Mouse (Mus musculus) MEL (cell line): ENCODE measurements around the gene Mrnip. TPM values are rescaled to one million over a fixed set of nuclear protein-coding genes. Genes with fewer than 3 reads are reported as not detected.
A peak's percentile ranks its signal among the peaks of the same experiment; 100 is the strongest.

Experiments used
- DNase-seq: peaks from one replicate; pipeline ENCODE4 v3.0.0; 2011; ENCODE audit warnings: low read depth, low spot score
- H3K27ac ChIP-seq: 2 replicates; pipeline ENCODE4 v1.5.1; 2012; ENCODE audit warnings: low read depth, mild to moderate bottlenecking, control low read depth, low read length, moderate library complexity; ENCODE audit not compliant: control insufficient read depth
- H3K27me3 ChIP-seq, 2 experiments: fragments of 150-350 bp in 1 of 2; sonication (generic) in 1 of 2; 2 replicates each; pipeline ENCODE4 v1.6.1; 2012; ENCODE audit warnings: low read length in 2 of 2, mild to moderate bottlenecking in 2 of 2, improper control_type of control experiment in 1 of 2, moderate library complexity in 1 of 2; ENCODE audit not compliant: insufficient read depth in 2 of 2, control insufficient read depth in 1 of 2
- H3K36me3 ChIP-seq, 2 experiments: 2 replicates each; pipeline ENCODE4 v1.6.1; 2012 to 2014; ENCODE audit warnings: low read length in 2 of 2, improper control_type of control experiment in 1 of 2, inconsistent platforms in 1 of 2, mild to moderate bottlenecking in 1 of 2; ENCODE audit not compliant: insufficient read depth in 2 of 2, control insufficient read depth in 1 of 2
- H3K4me1 ChIP-seq, 2 experiments: fragments of 150-350 bp in 1 of 2; sonication (generic) in 1 of 2; 2 replicates each; pipeline ENCODE4 v1.6.1; 2012; ENCODE audit warnings: low read length in 2 of 2, improper control_type of control experiment in 1 of 2, mild to moderate bottlenecking in 1 of 2; ENCODE audit not compliant: insufficient read depth in 2 of 2, control insufficient read depth in 1 of 2
- H3K4me3 ChIP-seq, 2 experiments: fragments of 150-350 bp in 1 of 2; sonication (generic) in 1 of 2; 2 replicates each; pipeline ENCODE4 v1.5.1; 2012; ENCODE audit warnings: low read depth in 2 of 2, low read length in 2 of 2, mild to moderate bottlenecking in 2 of 2, moderate library complexity in 2 of 2, control low read depth in 1 of 2, improper control_type of control experiment in 1 of 2; ENCODE audit not compliant: control insufficient read depth in 1 of 2, insufficient read depth in 1 of 2
- H3K79me2 ChIP-seq: 2 replicates; pipeline ENCODE4 v1.6.1; 2012; ENCODE audit warnings: mild to moderate bottlenecking, low read length, moderate library complexity; ENCODE audit not compliant: control insufficient read depth, poor library complexity, insufficient read depth
- H3K9ac ChIP-seq: 2 replicates; pipeline ENCODE4 v1.6.1; 2012; ENCODE audit warnings: low read depth, mild to moderate bottlenecking, control low read depth, low read length, moderate library complexity; ENCODE audit not compliant: control insufficient read depth, poor library complexity, severe bottlenecking
- H3K9me3 ChIP-seq: fragments of 150-350 bp; sonication (generic); replicated peaks from 2 replicates; pipeline ENCODE4 v1.6.1; 2012; ENCODE audit warnings: mild to moderate bottlenecking, low read length, improper control_type of control experiment, moderate library complexity; ENCODE audit not compliant: insufficient read depth
- CHD2 ChIP-seq: IDR thresholded peaks from 2 replicates; pipeline ENCODE4 v1.6.1; 2011; ENCODE audit warnings: low read length, improper control_type of control experiment
- CTCF ChIP-seq, 3 experiments: IDR thresholded peaks in 2 of 3; conservative IDR thresholded peaks in 1 of 3; 2 replicates each; pipeline ENCODE4 v1.5.1; 2011 to 2012; ENCODE audit warnings: low read length in 3 of 3, low read depth in 2 of 3, mild to moderate bottlenecking in 2 of 3, improper control_type of control experiment in 1 of 3, inconsistent platforms in 1 of 3, mixed read lengths in 1 of 3, moderate library complexity in 1 of 3; ENCODE audit not compliant: control insufficient read depth in 1 of 3, insufficient read depth in 1 of 3, poor library complexity in 1 of 3, severe bottlenecking in 1 of 3
- E2F4 ChIP-seq: IDR thresholded peaks from 2 replicates; pipeline ENCODE4 v1.6.1; 2011; ENCODE audit warnings: low read depth, low read length, improper control_type of control experiment, borderline replicate concordance
- EP300 ChIP-seq, 2 experiments: IDR thresholded peaks; 2 replicates each; pipeline ENCODE4 v1.6.1; 2011; ENCODE audit warnings: improper control_type of control experiment in 2 of 2, low read length in 2 of 2, low read depth in 1 of 2, mild to moderate bottlenecking in 1 of 2
- MAFK ChIP-seq: IDR thresholded peaks from 2 replicates; pipeline ENCODE4 v1.6.1; 2011; ENCODE audit warnings: low read depth, mild to moderate bottlenecking, low read length, improper control_type of control experiment, borderline replicate concordance
- MEF2A ChIP-seq: IDR thresholded peaks from 2 replicates; pipeline ENCODE4 v1.6.1; 2014; ENCODE audit warnings: low read depth, mild to moderate bottlenecking, inconsistent platforms, low read length, improper control_type of control experiment; ENCODE audit not compliant: poor library complexity, insufficient replicate concordance, severe bottlenecking; ENCODE audit errors: extremely low read depth
- NRF1 ChIP-seq: IDR thresholded peaks from 2 replicates; pipeline ENCODE4 v1.6.1; 2014; ENCODE audit warnings: low read depth, mild to moderate bottlenecking, inconsistent platforms, low read length, improper control_type of control experiment, moderate library complexity; ENCODE audit not compliant: poor library complexity, insufficient read depth, severe bottlenecking
- POLR2AphosphoS2 ChIP-seq: IDR thresholded peaks from 2 replicates; pipeline ENCODE4 v1.6.1; 2011; ENCODE audit warnings: low read length, improper control_type of control experiment
- POLR2AphosphoS5 ChIP-seq: IDR thresholded peaks from 2 replicates; pipeline ENCODE4 v1.6.1; 2012; ENCODE audit warnings: low read depth, borderline replicate concordance, mild to moderate bottlenecking, inconsistent platforms, low read length, moderate library complexity, mixed read lengths
- SIN3A ChIP-seq: IDR thresholded peaks from 2 replicates; pipeline ENCODE4 v1.6.1; 2012; ENCODE audit warnings: low read length, improper control_type of control experiment, inconsistent platforms
- TBP ChIP-seq: IDR thresholded peaks from 2 replicates; pipeline ENCODE4 v1.8.0; 2011; ENCODE audit warnings: low read depth, low read length, improper control_type of control experiment
- TCF12 ChIP-seq: IDR thresholded peaks from 2 replicates; pipeline ENCODE4 v1.6.1; 2014; ENCODE audit warnings: low read depth, mild to moderate bottlenecking, inconsistent platforms, low read length, improper control_type of control experiment, moderate library complexity
- UBTF ChIP-seq: IDR thresholded peaks from 2 replicates; pipeline ENCODE4 v1.6.1; 2012; ENCODE audit warnings: low read depth, mild to moderate bottlenecking, inconsistent platforms, low read length, improper control_type of control experiment, moderate library complexity, borderline replicate concordance; ENCODE audit not compliant: insufficient read depth
- USF1 ChIP-seq: IDR thresholded peaks from 2 replicates; pipeline ENCODE4 v1.6.1; 2014; ENCODE audit warnings: low read depth, mild to moderate bottlenecking, inconsistent platforms, low read length, improper control_type of control experiment, moderate library complexity
- ZC3H11A ChIP-seq: IDR thresholded peaks from 2 replicates; pipeline ENCODE4 v1.6.1; 2012; ENCODE audit warnings: low read depth, mild to moderate bottlenecking, inconsistent platforms, low read length, improper control_type of control experiment
- ZMIZ1 ChIP-seq: IDR thresholded peaks from 2 replicates; pipeline ENCODE4 v1.6.1; 2012; ENCODE audit warnings: low read depth, mild to moderate bottlenecking, inconsistent platforms, low read length, improper control_type of control experiment, moderate library complexity
- ZNF384 ChIP-seq: IDR thresholded peaks from 2 replicates; pipeline ENCODE4 v1.6.1; 2012; ENCODE audit warnings: low read depth, mild to moderate bottlenecking, inconsistent platforms, low read length, improper control_type of control experiment
- polyA plus RNA-seq, 2 experiments: library from polyadenylated mRNA; stranded (reverse) in 1 of 2; unstranded in 1 of 2; fragments of >175 nt in 1 of 2; fragments of >200 nt in 1 of 2; gene quantifications; 2 replicates each; pipeline versions ENCODE4 v1.2.1 to v1.2.4; 2012; ENCODE audit warnings: low replicate concordance in 2 of 2, low read depth in 1 of 2; ENCODE audit not compliant: insufficient read length in 2 of 2, insufficient read depth in 1 of 2, missing spikeins in 1 of 2
- total RNA-seq: library from RNA; depleted of rRNA; stranded (reverse); fragments of 300-350 nt; gene quantifications from 2 replicates; pipeline ENCODE4 v1.2.3, GENCODE M21; 2012

Gene Mrnip
- total and polyA plus RNA-seq, 3 experiments: 8.6 to 10.6 TPM; not detected in 1

DNA sequence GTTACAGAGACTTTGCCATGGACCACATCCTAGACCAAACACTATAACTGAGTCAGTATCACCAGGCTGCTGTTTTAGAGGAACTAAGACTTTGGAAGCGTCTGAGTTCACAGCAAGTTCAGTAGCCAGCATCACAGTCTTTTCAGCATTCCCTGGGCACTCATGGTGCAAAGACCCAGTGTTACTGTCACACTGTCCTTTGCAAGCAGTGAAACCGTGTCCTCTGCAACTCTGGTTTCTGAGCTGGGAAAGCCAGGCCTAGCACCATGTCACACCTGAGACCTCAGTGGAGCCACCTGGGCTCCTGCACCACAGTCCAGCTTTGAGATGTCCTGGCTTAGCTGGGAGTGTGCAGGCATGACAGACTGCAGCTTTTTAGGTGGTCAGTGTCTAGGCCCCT lies 24.7 kb downstream of the Mrnip start:
- Histone ChIP-seq H3K27ac (no peak overlapping the region), H3K27me3 (no peaks in the 10 kb centered on the region), H3K4me3 (no peak overlapping the region), H3K36me3 (peaks cover 0 to 28% of the 10 kb centered on the region in 2 experiments; a peak in 3 of 4 replicates), H3K9ac (no peak overlapping the region), H3K9me3 (no peaks in the 10 kb centered on the region), H3K4me1 (no peaks in the 10 kb centered on the region; a peak in 1 of 4 replicates), H3K79me2 (no peaks in the 10 kb centered on the region)
- TF ChIP-seq ZMIZ1 (no peak), CHD2 (no peak), USF1 (no peak), POLR2AphosphoS2 (no peak; the same call in 1 of the 2 replicates), UBTF (no peak), SIN3A (no peak), EP300 (IDR thresholded peaks at IDR 0.05; ENCODE audit: low read depth in 1 of 2, low read length in 2 of 2) (no peak), TBP (no peak), MEF2A (no peak), E2F4 (no peak)
- DNase-seq: no peak

DNA sequence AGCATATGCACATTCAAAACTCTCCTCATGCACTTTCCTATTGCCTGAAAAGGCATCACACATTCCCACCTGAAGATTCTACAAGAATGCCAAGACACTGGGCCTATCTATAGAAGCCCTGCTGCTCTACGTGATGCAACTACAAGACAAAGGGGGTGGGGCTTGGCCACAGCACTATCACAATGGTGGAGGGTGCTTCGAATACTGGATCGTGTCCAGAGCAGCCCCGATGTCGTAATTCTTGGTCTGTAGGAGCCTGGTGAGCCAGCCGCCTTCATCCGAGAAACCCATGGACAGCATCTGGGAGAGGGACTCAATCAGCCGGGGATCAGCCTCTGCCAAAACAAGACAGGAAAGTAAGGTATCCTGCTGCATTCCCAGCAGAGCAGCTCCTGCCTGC lies 26.4 kb downstream of the Mrnip start:
- no peaks in the 10 kb centered on the region; a peak in 1 of 4 replicates for H3K4me1 ChIP-seq
- no peak overlapping the region for H3K4me3 ChIP-seq
- peak; percentile 45 for DNase-seq
- H3K9me3 ChIP-seq: no peaks in the 10 kb centered on the region
- peak; percentile 20; the same call in 1 of the 2 replicates for TF ChIP-seq TCF12
- no peak for TF ChIP-seq MAFK
- no peak overlapping the region for H3K9ac ChIP-seq
- no peaks in the 10 kb centered on the region for H3K79me2 ChIP-seq
- H3K27me3 ChIP-seq: no peaks in the 10 kb centered on the region
- H3K36me3 ChIP-seq: peaks cover 0 to 40% of the 10 kb centered on the region in 2 experiments; a peak in 3 of 4 replicates
- H3K27ac ChIP-seq: no peak overlapping the region

DNA sequence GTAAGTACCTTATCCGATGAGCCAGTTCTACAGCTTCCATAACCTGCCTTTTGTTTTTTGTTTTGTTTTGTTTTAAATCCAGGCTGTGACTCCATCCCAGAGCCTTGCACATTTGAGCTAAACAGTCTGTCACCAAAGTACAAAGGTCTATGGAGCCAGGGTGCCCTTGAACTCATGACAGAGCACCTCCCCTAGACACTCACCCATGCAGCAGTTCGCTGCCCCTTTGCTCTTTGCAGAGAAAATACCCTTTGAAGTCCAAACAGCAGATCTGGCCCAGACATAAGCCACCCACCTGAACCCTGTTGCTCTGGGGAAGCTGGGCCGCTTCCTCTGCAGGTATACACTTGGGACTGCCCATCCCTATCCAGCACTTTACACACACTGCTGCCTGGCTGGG lies 27.3 kb downstream of the Mrnip start:
- Histone ChIP-seq H3K9me3 (no peaks in the 10 kb centered on the region), H3K27me3 (no peaks in the 10 kb centered on the region), H3K4me3 (no peak overlapping the region), H3K9ac (no peak overlapping the region), H3K27ac (no peak overlapping the region), H3K79me2 (no peaks in the 10 kb centered on the region), H3K36me3 (peaks cover 4 to 46% of the 10 kb centered on the region in 2 experiments; a peak in 3 of 4 replicates), H3K4me1 (no peaks in the 10 kb centered on the region; a peak in 1 of 4 replicates)
- no peak for DNase-seq
- no peak for TF ChIP-seq ZNF384
- TF ChIP-seq SIN3A: no peak
- no peak for TF ChIP-seq ZC3H11A
- no peak for TF ChIP-seq NRF1
- TF ChIP-seq POLR2AphosphoS5: no peak
- TF ChIP-seq CTCF (IDR thresholded peaks at IDR 0.05 in 2 of 3, conservative IDR thresholded peaks at IDR 0.05 in 1 of 3; ENCODE audit: control insufficient read depth in 1 of 3, insufficient read depth in 1 of 3, low read depth in 2 of 3, low read length in 3 of 3, poor library complexity in 1 of 3, severe bottlenecking in 1 of 3): no peak
